Mouse (Mus musculus) embryonic fibroblast, embryonic 13.5 days (primary cell): ENCODE results near the gene Rassf8. TPM values are rescaled to one million over a fixed set of nuclear protein-coding genes. Genes with fewer than 3 reads are reported as not detected.
A peak's percentile ranks its signal among the peaks of the same experiment; 100 is the strongest.

Experiments
- H3K27ac ChIP-seq: 2 replicates; pipeline ENCODE4 v1.5.1; 2012; ENCODE audit warnings: low read length, control low read depth, inconsistent platforms; ENCODE audit not compliant: insufficient read depth
- H3K4me1 ChIP-seq: 2 replicates; pipeline ENCODE4 v1.6.1; 2011; ENCODE audit warnings: low read length; ENCODE audit not compliant: control insufficient read depth, insufficient read depth
- H3K4me3 ChIP-seq: 2 replicates; pipeline ENCODE4 v1.5.1; 2011; ENCODE audit warnings: mild to moderate bottlenecking, control low read depth, low read length; ENCODE audit not compliant: insufficient read depth
- CTCF ChIP-seq: IDR thresholded peaks from 2 replicates; pipeline ENCODE4 v1.5.1; 2011; ENCODE audit warnings: mild to moderate bottlenecking, control low read depth, low read length, moderate library complexity, borderline replicate concordance; ENCODE audit not compliant: insufficient read depth
- POLR2A ChIP-seq: IDR thresholded peaks from 2 replicates; pipeline ENCODE4 v1.6.1; 2011; ENCODE audit warnings: low read depth, mild to moderate bottlenecking, control low read depth, low read length, moderate library complexity
- polyA plus RNA-seq: library from polyadenylated mRNA; stranded (reverse); fragments of >200 nt; gene quantifications from 2 replicates; pipeline ENCODE4 v1.2.4, GENCODE M21; 2011; ENCODE audit warnings: low read depth; ENCODE audit not compliant: missing spikeins, insufficient read length

The Rassf8 gene
- polyA plus RNA-seq, 1 experiment = 73.0 TPM

GRCm38 (mm10) chr6:145792373-145792772, 45.8 kb downstream of the Rassf8 start:
- peaks cover 35% of the 10 kb centered on the region for H3K4me1 ChIP-seq
- TF ChIP-seq CTCF = no peak
- no peak for TF ChIP-seq POLR2A
- peak overlapping the region; percentile 89 for H3K27ac ChIP-seq
- H3K4me3 ChIP-seq = no peak overlapping the region

- Histone ChIP-seq H3K27ac (peak overlapping the region; percentile 89), H3K4me3 (no peak overlapping the region), H3K4me1 (peaks cover 43% of the 10 kb centered on the region)
- TF ChIP-seq POLR2A (no peak), CTCF (no peak)
Observed at GRCm38 (mm10) chr6:145793109-145793593, 46.6 kb downstream of the Rassf8 start.

GRCm38 (mm10) chr6:145794671-145795070, 48.1 kb downstream of the Rassf8 start:
- Histone ChIP-seq H3K27ac (peak overlapping the region; percentile 91; the same call in 1 of the 2 replicates), H3K4me3 (no peak overlapping the region), H3K4me1 (peaks cover 43% of the 10 kb centered on the region)
- peak; percentile 37; the same call in 1 of the 2 replicates for TF ChIP-seq CTCF
- no peak for TF ChIP-seq POLR2A

GRCm38 (mm10) chr6:145796191-145797023, 49.9 kb downstream of the Rassf8 start:
- TF ChIP-seq CTCF (no peak), POLR2A (no peak)
- Histone ChIP-seq H3K4me3 (no peak overlapping the region), H3K4me1 (peaks cover 43% of the 10 kb centered on the region), H3K27ac (peak overlapping the region; percentile 91)

- peaks cover 37% of the 10 kb centered on the region for H3K4me1 ChIP-seq
- H3K4me3 ChIP-seq = no peak overlapping the region
- TF ChIP-seq CTCF (no peak), POLR2A (no peak)
- no peak overlapping the region for H3K27ac ChIP-seq
Observed at GRCm38 (mm10) chr6:145797692-145798091, 51.1 kb downstream of the Rassf8 start.

GRCm38 (mm10) chr6:145801796-145802488, 55.4 kb downstream of the Rassf8 start:
- TF ChIP-seq POLR2A (no peak), CTCF (no peak)
- peaks cover 19% of the 10 kb centered on the region for H3K4me1 ChIP-seq
- no peak overlapping the region for H3K4me3 ChIP-seq
- no peak overlapping the region for H3K27ac ChIP-seq

- TF ChIP-seq CTCF = no peak
- no peak for TF ChIP-seq POLR2A
- Histone ChIP-seq H3K27ac (no peak overlapping the region), H3K4me1 (peaks cover 13% of the 10 kb centered on the region; the same call in 1 of the 2 replicates), H3K4me3 (no peak overlapping the region)
Observed at GRCm38 (mm10) chr6:145802881-145803280, 56.3 kb downstream of the Rassf8 start.

GRCm38 (mm10) chr6:145804276-145804675, 57.7 kb downstream of the Rassf8 start:
- no peak overlapping the region for H3K27ac ChIP-seq
- TF ChIP-seq CTCF = no peak
- no peak for TF ChIP-seq POLR2A

GRCm38 (mm10) chr6:145806784-145807183, 60.2 kb downstream of the Rassf8 start:
- TF ChIP-seq CTCF (no peak), POLR2A (no peak)

More at GRCm38 (mm10) chr6:145804276-145804675, 57.7 kb downstream of the Rassf8 start:
- H3K4me1 ChIP-seq = peaks cover 11% of the 10 kb centered on the region; the same call in 1 of the 2 replicates
- no peak overlapping the region for H3K4me3 ChIP-seq

More at GRCm38 (mm10) chr6:145806784-145807183, 60.2 kb downstream of the Rassf8 start:
- Histone ChIP-seq H3K4me1 (peaks cover 11% of the 10 kb centered on the region; the same call in 1 of the 2 replicates), H3K27ac (no peak overlapping the region), H3K4me3 (no peak overlapping the region)
